Mouse (Mus musculus) spleen, adult 2 months (tissue): ENCODE measurements around the gene Supt6.

ENCODE experiments used
- CTCF ChIP-seq: fragments of 200-500 bp; IDR thresholded peaks from 2 replicates; pipeline ENCODE4 v1.5.1; 2011; ENCODE audit warnings: mild to moderate bottlenecking, inconsistent platforms; ENCODE audit not compliant: insufficient read depth, insufficient read length, insufficient replicate concordance; ENCODE audit errors: extremely low read depth
- POLR2A ChIP-seq: fragments of 200-500 bp; IDR thresholded peaks from 2 replicates; pipeline ENCODE4 v1.6.1; 2011; ENCODE audit warnings: low read depth, low read length, inconsistent platforms

DNA sequence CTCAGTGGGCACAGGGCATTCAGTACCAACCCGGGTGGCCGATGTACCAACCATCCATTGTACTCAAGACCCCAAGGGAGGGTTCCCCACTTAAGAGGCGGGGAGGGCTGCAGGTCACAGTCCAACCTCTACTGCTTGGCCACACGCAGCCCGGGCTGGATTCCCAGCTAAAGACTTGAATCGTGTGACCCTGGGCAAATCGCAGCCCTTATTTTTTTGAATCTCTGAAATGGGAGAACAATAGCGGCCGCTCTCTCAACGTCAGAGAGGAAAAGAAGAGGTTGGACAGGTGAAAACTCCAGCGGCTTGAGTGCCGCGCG is 81.2 kb downstream of the Supt6 start:
- TF ChIP-seq POLR2A (no peak), CTCF (no peak)
